Mouse (Mus musculus) C2C12 (cell line): ENCODE data around the gene Mecom.

ENCODE experiments used
- CTCF ChIP-seq: IDR thresholded peaks from one replicate; pipeline ENCODE4 v1.5.1; 2011; ENCODE audit not compliant: control insufficient read depth, insufficient read depth, insufficient read length
- MAX ChIP-seq: IDR thresholded peaks from one replicate; pipeline ENCODE4 v1.6.1; 2011; ENCODE audit warnings: mild to moderate bottlenecking, control low read depth
- MYOG ChIP-seq: IDR thresholded peaks from one replicate; pipeline ENCODE4 v1.6.1; 2011; ENCODE audit not compliant: control insufficient read depth, insufficient read length; ENCODE audit errors: extremely low read depth

DNA sequence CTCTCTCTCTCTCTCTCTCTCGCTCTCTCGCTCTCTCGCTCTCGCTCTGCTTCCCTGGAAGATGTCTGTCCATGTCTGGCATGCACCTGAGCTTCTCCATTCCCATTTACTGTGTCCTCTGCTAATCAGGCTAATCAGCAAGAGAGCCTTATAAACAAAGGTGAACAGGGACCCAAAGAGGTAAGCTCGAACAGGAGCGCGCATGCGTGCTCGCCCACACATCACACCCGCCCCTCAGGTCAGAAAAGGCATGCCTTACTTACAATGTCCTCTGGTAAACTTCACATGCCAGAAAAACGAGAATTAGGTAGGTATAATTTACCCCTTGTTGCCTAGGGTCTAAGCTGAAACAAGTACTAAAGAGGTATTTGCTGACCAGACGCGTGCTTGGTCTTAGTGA, 527.8 kb downstream of the Mecom start:
- no peak for TF ChIP-seq MAX
- TF ChIP-seq CTCF = no peak
- TF ChIP-seq MYOG = no peak
